Mouse (Mus musculus) thymus, adult 18-20 months (tissue): Measurements from ENCODE around the gene Ptpn22.
"Not testable (repeated sequence)": the region's sequence is repeated elsewhere in the genome, so short reads cannot be mapped to it uniquely, and the experiment has no call there.

Experiments used
- DNase-seq, 2 experiments: peaks; one replicate each; pipeline ENCODE4 v3.0.0; 2022; ENCODE audit warnings: mixed read lengths in 2 of 2

Ptpn22 gene

GRCm38 (mm10) chr3:103858881-103859801, at the start of gene Ptpn22:
TSS of gene Ptpn22 (plus strand) at chr3:103859795.
- DNase-seq = peak; percentile 34 to 53

- no peak for DNase-seq
Measured at GRCm38 (mm10) chr3:103809799-103810150, 49.8 kb upstream of the Ptpn22 start.

- no peak for DNase-seq
Measured at GRCm38 (mm10) chr3:103810967-103811366, 48.6 kb upstream of the Ptpn22 start.

GRCm38 (mm10) chr3:103827548-103827947, 32.0 kb upstream of the Ptpn22 start:
- DNase-seq = no peak

- no peak for DNase-seq
Measured at GRCm38 (mm10) chr3:103829036-103829435, 30.6 kb upstream of the Ptpn22 start.

- DNase-seq = not testable (repeated sequence)
Measured at GRCm38 (mm10) chr3:103830681-103831080, 28.9 kb upstream of the Ptpn22 start.

GRCm38 (mm10) chr3:103831146-103831545, 28.4 kb upstream of the Ptpn22 start:
- no peak for DNase-seq

GRCm38 (mm10) chr3:103832426-103832825, 27.2 kb upstream of the Ptpn22 start, which contains the start of gene Bcl2l15:
TSS of gene Bcl2l15 (plus strand) at chr3:103832601.
- DNase-seq = no peak

GRCm38 (mm10) chr3:103834001-103834400, 25.6 kb upstream of the Ptpn22 start:
- no peak for DNase-seq

- no peak for DNase-seq
Measured at GRCm38 (mm10) chr3:103835272-103835950, 24.2 kb upstream of the Ptpn22 start.

- no peak for DNase-seq
Measured at GRCm38 (mm10) chr3:103835951-103836310, 23.7 kb upstream of the Ptpn22 start.

GRCm38 (mm10) chr3:103836453-103836852, 23.1 kb upstream of the Ptpn22 start:
- no peak for DNase-seq

GRCm38 (mm10) chr3:103839711-103840110, 19.9 kb upstream of the Ptpn22 start:
- no peak for DNase-seq

GRCm38 (mm10) chr3:103840195-103840594, 19.4 kb upstream of the Ptpn22 start:
- not testable (repeated sequence) for DNase-seq

- DNase-seq = not testable (repeated sequence)
Measured at GRCm38 (mm10) chr3:103840946-103841345, 18.6 kb upstream of the Ptpn22 start.

- DNase-seq = no peak
Measured at GRCm38 (mm10) chr3:103850644-103851363, 8.8 kb upstream of the Ptpn22 start.

- DNase-seq = no peak
Measured at GRCm38 (mm10) chr3:103851481-103851880, 8.1 kb upstream of the Ptpn22 start.

- no peak for DNase-seq
Measured at GRCm38 (mm10) chr3:103851882-103852281, 7.7 kb upstream of the Ptpn22 start.

GRCm38 (mm10) chr3:103852565-103853299, 6.9 kb upstream of the Ptpn22 start:
- peak; percentile 44 to 77 for DNase-seq

- no peak for DNase-seq
Measured at GRCm38 (mm10) chr3:103853804-103854203, 5.8 kb upstream of the Ptpn22 start.

- no peak for DNase-seq
Measured at GRCm38 (mm10) chr3:103857036-103857805, 2.4 kb upstream of the Ptpn22 start.
